Mouse (Mus musculus) heart, adult 2 months (tissue): ENCODE results near the gene Ankrd34a.

ENCODE experiments used
- CTCF ChIP-seq: fragments of 200-600 bp; IDR thresholded peaks from 2 replicates; pipeline ENCODE4 v1.8.1; 2022; ENCODE audit warnings: antibody characterized with exemption, mild to moderate bottlenecking, moderate library complexity
- EP300 ChIP-seq: fragments of 200-500 bp; IDR thresholded peaks from 2 replicates; pipeline ENCODE4 v1.6.1; 2011; ENCODE audit warnings: low read depth, low read length, control low read depth; ENCODE audit not compliant: insufficient read depth
- POLR2A ChIP-seq: fragments of 200-500 bp; IDR thresholded peaks from 2 replicates; pipeline ENCODE4 v1.6.1; 2011; ENCODE audit warnings: mild to moderate bottlenecking, low read depth, low read length, control low read depth; ENCODE audit not compliant: insufficient read depth

DNA sequence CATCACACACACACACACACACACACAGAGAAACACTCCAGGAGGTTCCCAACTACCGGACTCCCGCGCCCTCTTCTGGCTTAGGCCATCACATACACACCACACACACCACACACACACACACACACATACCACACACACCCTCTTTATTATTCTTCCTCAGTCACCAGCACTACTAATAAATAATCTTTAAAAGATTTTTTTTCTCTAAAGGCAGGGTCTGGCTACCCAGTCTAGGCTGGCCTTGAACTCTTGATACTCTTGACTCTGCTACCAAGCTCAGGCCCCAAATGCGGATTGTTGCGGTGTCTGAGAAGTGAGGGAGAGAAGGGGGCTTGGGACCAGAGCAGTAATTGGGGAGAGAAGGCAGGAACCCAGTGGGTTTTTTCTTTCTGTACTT, 1.6 kb upstream of the Ankrd34a start:
- no peak for TF ChIP-seq POLR2A
- TF ChIP-seq CTCF: no peak
- TF ChIP-seq EP300: no peak
